Mouse (Mus musculus): ENCODE measurements around the gene Ttyh3. TPM values are rescaled to one million over a fixed set of nuclear protein-coding genes. Genes with fewer than 3 reads are reported as not detected.
A peak's percentile ranks its signal among the peaks of the same experiment; 100 is the strongest.

Ttyh3 gene
- polyA plus RNA-seq, 1 experiment: 302 TPM

GRCm38 (mm10) chr5:140621517-140621916, 27.3 kb downstream of the Ttyh3 start:
- Histone ChIP-seq H3K36me3 (replicated peaks; ENCODE audit: low read length) (peaks cover 66% of the 10 kb centered on the region), H3K9me3 (no peaks in the 10 kb centered on the region), H3K27me3 (replicated peaks) (no peaks in the 10 kb centered on the region), H3K4me3 (replicated peaks) (no peak overlapping the region), H3K4me1 (peaks cover 97% of the 10 kb centered on the region)
- TF ChIP-seq GATA1 (IDR thresholded peaks at IDR 0.05; ENCODE audit: borderline replicate concordance, low read length): no peak
- no peak for TF ChIP-seq FLI1 (IDR thresholded peaks at IDR 0.05; ENCODE audit: low read length)

- Histone ChIP-seq H3K4me1 (peaks cover 97% of the 10 kb centered on the region), H3K27me3 (replicated peaks) (no peaks in the 10 kb centered on the region), H3K36me3 (replicated peaks; ENCODE audit: low read length) (peaks cover 66% of the 10 kb centered on the region), H3K9me3 (no peaks in the 10 kb centered on the region), H3K4me3 (replicated peaks) (no peak overlapping the region)
- TF ChIP-seq FLI1 (IDR thresholded peaks at IDR 0.05; ENCODE audit: low read length) (no peak), GATA1 (IDR thresholded peaks at IDR 0.05; ENCODE audit: borderline replicate concordance, low read length) (no peak)
Observed at GRCm38 (mm10) chr5:140621092-140621491, 27.7 kb downstream of the Ttyh3 start.

- no peak for TF ChIP-seq FLI1 (IDR thresholded peaks at IDR 0.05; ENCODE audit: low read length)
- no peak for TF ChIP-seq GATA1 (IDR thresholded peaks at IDR 0.05; ENCODE audit: borderline replicate concordance, low read length)
- Histone ChIP-seq H3K4me1 (peaks cover 95% of the 10 kb centered on the region), H3K36me3 (replicated peaks; ENCODE audit: low read length) (peaks cover 62% of the 10 kb centered on the region), H3K9me3 (no peaks in the 10 kb centered on the region), H3K4me3 (replicated peaks) (no peak overlapping the region), H3K27me3 (replicated peaks) (no peaks in the 10 kb centered on the region)
Observed at GRCm38 (mm10) chr5:140619895-140620736, 28.7 kb downstream of the Ttyh3 start.

- Histone ChIP-seq H3K4me3 (replicated peaks) (no peak overlapping the region), H3K27me3 (replicated peaks) (no peaks in the 10 kb centered on the region), H3K9me3 (no peaks in the 10 kb centered on the region), H3K36me3 (replicated peaks; ENCODE audit: low read length) (peaks cover 60% of the 10 kb centered on the region), H3K4me1 (peaks cover 94% of the 10 kb centered on the region)
- TF ChIP-seq FLI1 (IDR thresholded peaks at IDR 0.05; ENCODE audit: low read length) (no peak), GATA1 (IDR thresholded peaks at IDR 0.05; ENCODE audit: borderline replicate concordance, low read length) (no peak)
Observed at GRCm38 (mm10) chr5:140619151-140619771, 29.6 kb downstream of the Ttyh3 start.

GRCm38 (mm10) chr5:140617714-140618113, 31.1 kb downstream of the Ttyh3 start:
- peaks cover 60% of the 10 kb centered on the region for H3K36me3 ChIP-seq (replicated peaks; ENCODE audit: low read length)
- TF ChIP-seq GATA1 (IDR thresholded peaks at IDR 0.05; ENCODE audit: borderline replicate concordance, low read length) (no peak), FLI1 (IDR thresholded peaks at IDR 0.05; ENCODE audit: low read length) (no peak)
- peak overlapping the region; percentile 62 for H3K4me3 ChIP-seq (replicated peaks)
- peaks cover 83% of the 10 kb centered on the region for H3K4me1 ChIP-seq
- H3K9me3 ChIP-seq: no peaks in the 10 kb centered on the region
- H3K27me3 ChIP-seq (replicated peaks): no peaks in the 10 kb centered on the region

GRCm38 (mm10) chr5:140616691-140617090, 32.1 kb downstream of the Ttyh3 start:
- TF ChIP-seq FLI1 (IDR thresholded peaks at IDR 0.05; ENCODE audit: low read length) (no peak), GATA1 (IDR thresholded peaks at IDR 0.05; ENCODE audit: borderline replicate concordance, low read length) (no peak)
- Histone ChIP-seq H3K9me3 (no peaks in the 10 kb centered on the region), H3K4me3 (replicated peaks) (peak overlapping the region; percentile 57), H3K4me1 (peaks cover 78% of the 10 kb centered on the region), H3K36me3 (replicated peaks; ENCODE audit: low read length) (peaks cover 60% of the 10 kb centered on the region), H3K27me3 (replicated peaks) (no peaks in the 10 kb centered on the region)

GRCm38 (mm10) chr5:140616110-140616503, 32.7 kb downstream of the Ttyh3 start:
- Histone ChIP-seq H3K4me1 (peaks cover 78% of the 10 kb centered on the region), H3K36me3 (replicated peaks; ENCODE audit: low read length) (peaks cover 60% of the 10 kb centered on the region), H3K9me3 (no peaks in the 10 kb centered on the region), H3K4me3 (replicated peaks) (peak overlapping the region; percentile 51), H3K27me3 (replicated peaks) (no peaks in the 10 kb centered on the region)
- TF ChIP-seq GATA1 (IDR thresholded peaks at IDR 0.05; ENCODE audit: borderline replicate concordance, low read length) (no peak), FLI1 (IDR thresholded peaks at IDR 0.05; ENCODE audit: low read length) (no peak)

- H3K4me1 ChIP-seq: peaks cover 80% of the 10 kb centered on the region
Observed at GRCm38 (mm10) chr5:140615321-140616109, 33.3 kb downstream of the Ttyh3 start.

GRCm38 (mm10) chr5:140614837-140615236, 34.0 kb downstream of the Ttyh3 start:
- Histone ChIP-seq H3K4me3 (replicated peaks) (no peak overlapping the region), H3K36me3 (replicated peaks; ENCODE audit: low read length) (peaks cover 61% of the 10 kb centered on the region), H3K9me3 (no peaks in the 10 kb centered on the region), H3K27me3 (replicated peaks) (peaks cover 3% of the 10 kb centered on the region), H3K4me1 (peaks cover 80% of the 10 kb centered on the region)
- TF ChIP-seq GATA1 (IDR thresholded peaks at IDR 0.05; ENCODE audit: borderline replicate concordance, low read length): no peak

More at GRCm38 (mm10) chr5:140615321-140616109, 33.3 kb downstream of the Ttyh3 start:
- H3K36me3 ChIP-seq (replicated peaks; ENCODE audit: low read length): peaks cover 61% of the 10 kb centered on the region
- H3K27me3 ChIP-seq (replicated peaks): peaks cover under 1% of the 10 kb centered on the region
- TF ChIP-seq FLI1 (IDR thresholded peaks at IDR 0.05; ENCODE audit: low read length): no peak
- no peak for TF ChIP-seq GATA1 (IDR thresholded peaks at IDR 0.05; ENCODE audit: borderline replicate concordance, low read length)
- H3K4me3 ChIP-seq (replicated peaks): no peak overlapping the region
- no peaks in the 10 kb centered on the region for H3K9me3 ChIP-seq
